Mouse (Mus musculus): ENCODE results near the gene Tmem150a. TPM values are rescaled to one million over a fixed set of nuclear protein-coding genes. Genes with fewer than 3 reads are reported as not detected.

Gene Tmem150a
- polyA plus RNA-seq, 1 experiment from 2014 or later, result 14.8 TPM

DNA sequence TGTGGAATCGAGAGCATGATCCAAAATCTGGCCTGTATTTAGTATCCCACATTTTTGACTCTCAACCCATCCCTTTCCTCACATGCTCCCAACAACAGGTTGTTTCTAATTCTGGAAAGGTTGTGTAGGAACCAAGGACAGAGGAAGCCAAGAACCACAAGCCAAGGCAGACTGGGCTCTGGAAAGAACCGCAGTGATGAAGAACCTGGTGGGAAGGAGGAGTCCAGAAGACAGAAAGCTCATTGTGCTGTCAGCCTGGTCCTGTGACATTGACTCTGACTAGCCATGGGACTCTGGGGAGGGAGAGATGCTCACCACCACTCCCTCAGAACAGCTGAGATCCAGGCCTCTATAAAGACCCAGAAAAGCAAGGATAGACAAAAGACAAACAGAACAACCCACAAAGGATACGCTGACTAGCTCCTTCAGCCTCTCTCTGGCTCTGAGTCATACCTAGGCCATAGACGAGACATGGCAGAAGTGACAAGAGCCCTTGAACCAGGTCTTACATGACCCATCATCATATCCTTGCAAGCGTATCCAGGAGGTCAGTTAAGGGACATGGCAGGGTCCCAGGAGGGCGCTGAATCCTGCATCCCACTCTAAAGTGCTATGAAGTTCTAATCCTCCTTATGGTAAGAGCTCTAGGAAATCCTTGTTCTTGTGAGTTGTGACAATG, 28.0 kb downstream of the Tmem150a start:
- H3K27ac ChIP-seq (ENCODE audit: low read depth, low read length), result no peak overlapping the region
- WGBS (ENCODE audit: insufficient replicate concordance), result 83% methylated on average over 6 of the region's 6 CpGs
- no peak overlapping the region for H3K4me3 ChIP-seq (ENCODE audit: low read depth, low read length)

GRCm38 (mm10) chr6:72383952-72384351, 28.7 kb downstream of the Tmem150a start:
- 0 out of 2 replicates have a peak, but pooled peaks have one; percentile 27 for ATAC-seq (replicated peaks; ENCODE audit: insufficient number of reproducible peaks, low FRiP score, low TSS enrichment)
- peaks cover 10% of the 10 kb centered on the region for H3K36me3 ChIP-seq (ENCODE audit: control insufficient read depth, insufficient read depth, low read length)
- no peaks in the 10 kb centered on the region for H3K9me3 ChIP-seq (replicated peaks; ENCODE audit: control insufficient read depth, low read length)
- no peak overlapping the region for H3K4me2 ChIP-seq
- H3K27me3 ChIP-seq (ENCODE audit: control insufficient read depth, insufficient read depth, low read length), result no peaks in the 10 kb centered on the region
- 84% methylated on average over 7 of the region's 7 CpGs for WGBS (ENCODE audit: insufficient replicate concordance)
- no peak overlapping the region for H3K9ac ChIP-seq (ENCODE audit: low read depth, low read length)
- no peak overlapping the region for H3K27ac ChIP-seq (ENCODE audit: low read depth, low read length)
- no peak overlapping the region for H3K4me3 ChIP-seq (ENCODE audit: low read depth, low read length)
- peaks cover 9% of the 10 kb centered on the region; the same call in 1 of the 2 replicates for H3K4me1 ChIP-seq (ENCODE audit: control insufficient read depth, insufficient read depth, low read length)

More for the DNA sequence above, 28.0 kb downstream of the Tmem150a start:
- no peak for ATAC-seq (replicated peaks; ENCODE audit: insufficient number of reproducible peaks, low FRiP score, low TSS enrichment)
- H3K27me3 ChIP-seq (ENCODE audit: control insufficient read depth, insufficient read depth, low read length), result no peaks in the 10 kb centered on the region
- H3K4me2 ChIP-seq, result no peak overlapping the region
- no peak overlapping the region for H3K9ac ChIP-seq (ENCODE audit: low read depth, low read length)
- H3K4me1 ChIP-seq (ENCODE audit: control insufficient read depth, insufficient read depth, low read length), result 0 out of 2 replicates have a peak, but pooled peaks cover 2% of the 10 kb centered on the region
- H3K9me3 ChIP-seq (replicated peaks; ENCODE audit: control insufficient read depth, low read length), result no peaks in the 10 kb centered on the region
- peaks cover 10% of the 10 kb centered on the region for H3K36me3 ChIP-seq (ENCODE audit: control insufficient read depth, insufficient read depth, low read length)

GRCm38 (mm10) chr6:72385258-72385657, 30.0 kb downstream of the Tmem150a start:
- WGBS (ENCODE audit: insufficient replicate concordance), result 61% methylated on average over 4 of the region's 4 CpGs
- H3K36me3 ChIP-seq (ENCODE audit: control insufficient read depth, insufficient read depth, low read length), result peaks cover 10% of the 10 kb centered on the region
- no peak overlapping the region for H3K27ac ChIP-seq (ENCODE audit: low read depth, low read length)
- H3K9me3 ChIP-seq (replicated peaks; ENCODE audit: control insufficient read depth, low read length), result no peaks in the 10 kb centered on the region
- no peak overlapping the region for H3K9ac ChIP-seq (ENCODE audit: low read depth, low read length)
- peaks cover 16% of the 10 kb centered on the region for H3K4me1 ChIP-seq (ENCODE audit: control insufficient read depth, insufficient read depth, low read length)
- no peaks in the 10 kb centered on the region for H3K27me3 ChIP-seq (ENCODE audit: control insufficient read depth, insufficient read depth, low read length)
- no peak overlapping the region for H3K4me3 ChIP-seq (ENCODE audit: low read depth, low read length)
- no peak overlapping the region for H3K4me2 ChIP-seq
- ATAC-seq (replicated peaks; ENCODE audit: insufficient number of reproducible peaks, low FRiP score, low TSS enrichment), result no peak

- WGBS (ENCODE audit: insufficient replicate concordance), result 96% methylated on average over 2 of the region's 2 CpGs
- H3K27ac ChIP-seq (ENCODE audit: low read depth, low read length), result no peak overlapping the region
- no peak for ATAC-seq (replicated peaks; ENCODE audit: insufficient number of reproducible peaks, low FRiP score, low TSS enrichment)
Measured at GRCm38 (mm10) chr6:72386561-72386960, 31.3 kb downstream of the Tmem150a start.

GRCm38 (mm10) chr6:72387816-72388215, 32.6 kb downstream of the Tmem150a start:
- Histone ChIP-seq H3K36me3 (ENCODE audit: control insufficient read depth, insufficient read depth, low read length) (peaks cover 10% of the 10 kb centered on the region), H3K27me3 (ENCODE audit: control insufficient read depth, insufficient read depth, low read length) (no peaks in the 10 kb centered on the region), H3K27ac (ENCODE audit: low read depth, low read length) (no peak overlapping the region), H3K4me3 (ENCODE audit: low read depth, low read length) (no peak overlapping the region), H3K4me1 (ENCODE audit: control insufficient read depth, insufficient read depth, low read length) (peaks cover 16% of the 10 kb centered on the region), H3K9ac (ENCODE audit: low read depth, low read length) (no peak overlapping the region), H3K9me3 (replicated peaks; ENCODE audit: control insufficient read depth, low read length) (no peaks in the 10 kb centered on the region), H3K4me2 (peak overlapping the region; percentile 82; the same call in 1 of the 2 replicates)
- ATAC-seq (replicated peaks; ENCODE audit: insufficient number of reproducible peaks, low FRiP score, low TSS enrichment), result no peak
- WGBS (ENCODE audit: insufficient replicate concordance), result 77% methylated on average over 3 of the region's 3 CpGs

More at GRCm38 (mm10) chr6:72386561-72386960, 31.3 kb downstream of the Tmem150a start:
- no peaks in the 10 kb centered on the region for H3K9me3 ChIP-seq (replicated peaks; ENCODE audit: control insufficient read depth, low read length)
- no peaks in the 10 kb centered on the region for H3K27me3 ChIP-seq (ENCODE audit: control insufficient read depth, insufficient read depth, low read length)
- peaks cover 10% of the 10 kb centered on the region for H3K36me3 ChIP-seq (ENCODE audit: control insufficient read depth, insufficient read depth, low read length)
- H3K9ac ChIP-seq (ENCODE audit: low read depth, low read length), result no peak overlapping the region
- H3K4me1 ChIP-seq (ENCODE audit: control insufficient read depth, insufficient read depth, low read length), result peaks cover 16% of the 10 kb centered on the region
- no peak overlapping the region for H3K4me2 ChIP-seq
- H3K4me3 ChIP-seq (ENCODE audit: low read depth, low read length), result no peak overlapping the region

GRCm38 (mm10) chr6:72388266-72388665, 33.0 kb downstream of the Tmem150a start:
- Histone ChIP-seq H3K9me3 (replicated peaks; ENCODE audit: control insufficient read depth, low read length) (no peaks in the 10 kb centered on the region), H3K9ac (ENCODE audit: low read depth, low read length) (no peak overlapping the region; the same call in 1 of the 2 replicates), H3K4me2 (peak overlapping the region; percentile 82), H3K4me3 (ENCODE audit: low read depth, low read length) (no peak overlapping the region), H3K4me1 (ENCODE audit: control insufficient read depth, insufficient read depth, low read length) (peaks cover 18% of the 10 kb centered on the region), H3K27ac (ENCODE audit: low read depth, low read length) (0 out of 2 replicates have a peak overlapping the region, but pooled peaks have one; percentile 35), H3K36me3 (ENCODE audit: control insufficient read depth, insufficient read depth, low read length) (peaks cover 10% of the 10 kb centered on the region), H3K27me3 (ENCODE audit: control insufficient read depth, insufficient read depth, low read length) (no peaks in the 10 kb centered on the region)
- ATAC-seq (replicated peaks; ENCODE audit: insufficient number of reproducible peaks, low FRiP score, low TSS enrichment), result no peak
- 71% methylated on average over 10 of the region's 10 CpGs for WGBS (ENCODE audit: insufficient replicate concordance)

GRCm38 (mm10) chr6:72388791-72389329, 33.6 kb downstream of the Tmem150a start:
- 76% methylated on average over 6 of the region's 6 CpGs for WGBS (ENCODE audit: insufficient replicate concordance)

GRCm38 (mm10) chr6:72389471-72389940, 34.3 kb downstream of the Tmem150a start:
- Histone ChIP-seq H3K27me3 (ENCODE audit: control insufficient read depth, insufficient read depth, low read length) (no peaks in the 10 kb centered on the region), H3K27ac (ENCODE audit: low read depth, low read length) (peak overlapping the region; percentile 97), H3K4me1 (ENCODE audit: control insufficient read depth, insufficient read depth, low read length) (peaks cover 19% of the 10 kb centered on the region), H3K4me3 (ENCODE audit: low read depth, low read length) (peak overlapping the region; percentile 60), H3K9ac (ENCODE audit: low read depth, low read length) (peak overlapping the region; percentile 93), H3K9me3 (replicated peaks; ENCODE audit: control insufficient read depth, low read length) (no peaks in the 10 kb centered on the region), H3K4me2 (peak overlapping the region; percentile 82), H3K36me3 (ENCODE audit: control insufficient read depth, insufficient read depth, low read length) (peaks cover 9% of the 10 kb centered on the region)
- ATAC-seq (replicated peaks; ENCODE audit: insufficient number of reproducible peaks, low FRiP score, low TSS enrichment), result peak; percentile 67; the same call in 1 of the 2 replicates
- 12% methylated on average over 13 of the region's 13 CpGs for WGBS (ENCODE audit: insufficient replicate concordance)

More at GRCm38 (mm10) chr6:72388791-72389329, 33.6 kb downstream of the Tmem150a start:
- Histone ChIP-seq H3K4me2 (peak overlapping the region; percentile 82), H3K27ac (ENCODE audit: low read depth, low read length) (peak overlapping the region; percentile 97), H3K4me1 (ENCODE audit: control insufficient read depth, insufficient read depth, low read length) (peaks cover 19% of the 10 kb centered on the region), H3K27me3 (ENCODE audit: control insufficient read depth, insufficient read depth, low read length) (no peaks in the 10 kb centered on the region), H3K9ac (ENCODE audit: low read depth, low read length) (peak overlapping the region; percentile 93), H3K4me3 (ENCODE audit: low read depth, low read length) (peak overlapping the region; percentile 60), H3K9me3 (replicated peaks; ENCODE audit: control insufficient read depth, low read length) (no peaks in the 10 kb centered on the region), H3K36me3 (ENCODE audit: control insufficient read depth, insufficient read depth, low read length) (peaks cover 10% of the 10 kb centered on the region)
- no peak for ATAC-seq (replicated peaks; ENCODE audit: insufficient number of reproducible peaks, low FRiP score, low TSS enrichment)
